Mouse (Mus musculus) A20 (cell line): ENCODE data around the gene Oas1c.
"Not testable (repeated sequence)": the region's sequence is repeated elsewhere in the genome, so short reads cannot be mapped to it uniquely, and the experiment has no call there.

Source experiments
- DNase-seq: peaks from one replicate; pipeline ENCODE4 v3.0.0-alpha.2; 2011; ENCODE audit warnings: low read depth, low spot score

The Oas1c gene

DNA sequence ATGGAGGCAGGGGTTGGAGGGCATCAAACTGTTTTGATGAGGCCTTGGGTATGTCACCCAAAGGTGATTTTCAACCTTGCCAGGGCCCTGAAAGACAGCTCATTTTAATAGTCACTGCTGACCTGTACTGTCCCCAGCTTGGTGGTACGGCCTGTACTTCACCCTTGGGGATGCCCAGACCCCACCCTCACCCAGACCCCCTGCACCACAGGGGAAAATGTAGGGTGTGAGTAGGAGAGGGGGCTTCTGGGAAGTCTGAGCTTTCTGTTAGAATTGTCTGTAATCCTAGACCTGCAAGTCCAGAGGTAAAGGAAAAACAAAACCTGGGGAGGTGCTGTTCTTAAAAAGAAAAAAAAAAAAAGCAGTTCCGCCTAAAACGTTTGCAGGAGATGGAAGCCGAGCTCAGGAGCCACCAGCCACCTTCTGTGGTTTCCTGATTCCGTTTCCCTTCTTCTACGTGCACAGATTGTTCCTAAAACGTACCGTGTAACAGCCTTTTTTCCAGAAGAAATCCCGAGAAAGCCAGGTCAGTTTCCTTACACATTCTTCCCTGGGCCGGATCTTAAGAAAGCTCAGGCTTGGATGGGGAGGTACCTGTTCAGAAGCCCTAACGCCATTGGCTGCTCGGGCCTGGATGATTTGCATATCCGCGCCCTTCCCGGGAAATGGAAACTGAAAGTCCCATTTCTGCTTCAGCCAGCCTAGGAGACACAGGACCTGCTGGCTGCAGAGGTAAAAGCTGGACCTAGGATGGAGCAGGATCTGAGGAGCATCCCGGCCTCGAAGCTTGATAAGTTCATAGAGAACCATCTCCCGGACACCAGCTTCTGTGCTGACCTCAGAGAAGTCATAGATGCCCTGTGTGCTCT is at the start of gene Oas1c:
Oas1c (minus strand) TSS at position 564 of the 869 bp plus-strand sequence.
- peak; percentile 89 for DNase-seq

DNA sequence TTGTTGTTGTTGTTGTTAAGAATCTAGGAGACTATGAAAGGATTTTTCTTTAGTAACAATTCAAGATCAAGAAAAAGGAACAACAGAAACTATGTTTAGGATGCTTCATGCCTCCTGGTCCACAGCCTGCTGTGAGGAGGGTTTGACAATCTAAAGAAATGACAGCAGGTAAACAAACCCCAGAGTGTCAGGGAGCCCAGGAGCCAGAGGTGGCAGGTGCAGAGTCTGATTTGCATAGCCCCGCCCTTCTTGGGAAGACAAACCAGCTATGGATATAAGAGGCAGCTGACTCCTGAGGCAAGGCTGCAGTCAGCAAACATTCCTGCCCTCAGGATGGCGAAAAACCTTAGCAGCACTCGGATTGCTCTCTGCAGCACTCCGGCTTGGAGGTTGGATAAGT is 48.8 kb upstream of the Oas1c start, which contains the start of gene Oas1h:
Oas1h (plus strand) TSS at position 301 of the 400 bp plus-strand sequence.
- no peak for DNase-seq

GRCm38 (mm10) chr5:120859241-120859640 is 46.9 kb upstream of the Oas1c start:
- DNase-seq = no peak

DNA sequence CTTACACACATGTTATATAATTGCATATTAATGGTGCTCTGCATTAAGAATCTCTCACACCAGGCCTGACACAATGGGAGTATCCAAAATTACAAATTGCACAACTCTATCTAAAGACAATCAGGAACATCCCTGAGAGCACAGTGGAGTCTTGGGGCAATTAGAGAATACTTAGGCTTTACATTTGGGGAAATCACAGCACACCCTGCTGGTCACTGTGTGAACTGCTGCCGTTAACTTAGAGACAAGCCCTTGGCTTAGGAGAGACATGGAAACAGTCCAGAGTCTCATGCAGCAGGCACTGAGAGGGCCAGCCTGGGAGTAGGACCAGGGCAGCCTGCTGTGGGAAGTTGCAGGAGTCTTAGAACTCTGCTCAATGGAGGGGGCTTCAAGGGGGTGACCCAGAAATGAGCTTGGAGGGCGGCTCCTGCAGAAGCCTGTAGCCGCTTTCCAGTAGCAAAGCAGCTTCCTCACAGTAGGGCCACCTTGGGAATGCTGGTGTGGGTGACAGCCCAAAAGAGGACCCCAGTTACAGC is 37.4 kb upstream of the Oas1c start:
- DNase-seq = peak; percentile 51

DNA sequence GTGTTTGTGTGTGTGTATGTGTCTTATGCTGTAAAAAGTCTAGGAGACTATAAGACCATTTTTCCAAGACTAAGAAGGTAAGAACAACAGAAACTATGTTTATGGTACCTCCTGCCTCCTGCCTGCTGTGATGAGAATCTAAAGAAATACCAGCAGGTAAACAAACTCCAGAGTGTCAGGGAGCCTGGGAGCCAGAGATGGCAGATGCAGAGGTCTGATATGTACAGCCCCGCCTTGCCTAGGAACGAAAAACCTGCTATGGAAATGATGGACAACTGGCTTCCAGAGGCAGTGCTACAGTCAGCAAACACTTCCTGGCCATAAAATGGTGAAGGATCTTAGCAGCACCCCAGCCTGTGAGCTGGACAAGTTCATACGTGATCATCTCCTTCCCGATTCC is 34.8 kb upstream of the Oas1c start, which contains the start of gene Oas1f:
Oas1f (plus strand) TSS at position 301 of the 400 bp plus-strand sequence.
- DNase-seq = no peak

DNA sequence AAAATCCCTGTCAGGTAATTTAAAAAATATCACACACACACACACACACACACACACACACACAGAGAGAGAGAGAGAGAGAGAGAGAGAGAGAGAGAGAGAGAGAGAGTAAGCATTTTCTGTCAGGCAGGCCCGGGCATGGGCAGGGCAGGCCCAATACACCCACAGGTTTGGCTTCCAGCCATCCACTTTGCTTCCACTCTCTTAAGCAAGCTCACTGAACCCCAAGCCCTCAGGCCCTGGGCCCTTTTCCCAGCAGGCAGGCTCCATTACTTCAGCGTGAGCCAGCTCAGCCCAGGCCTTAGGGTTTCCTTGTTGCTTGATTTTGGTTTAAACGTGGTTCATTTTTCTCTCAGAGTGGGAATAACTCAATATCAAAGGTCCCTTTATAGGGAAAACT is 32.4 kb upstream of the Oas1c start:
- no peak for DNase-seq

DNA sequence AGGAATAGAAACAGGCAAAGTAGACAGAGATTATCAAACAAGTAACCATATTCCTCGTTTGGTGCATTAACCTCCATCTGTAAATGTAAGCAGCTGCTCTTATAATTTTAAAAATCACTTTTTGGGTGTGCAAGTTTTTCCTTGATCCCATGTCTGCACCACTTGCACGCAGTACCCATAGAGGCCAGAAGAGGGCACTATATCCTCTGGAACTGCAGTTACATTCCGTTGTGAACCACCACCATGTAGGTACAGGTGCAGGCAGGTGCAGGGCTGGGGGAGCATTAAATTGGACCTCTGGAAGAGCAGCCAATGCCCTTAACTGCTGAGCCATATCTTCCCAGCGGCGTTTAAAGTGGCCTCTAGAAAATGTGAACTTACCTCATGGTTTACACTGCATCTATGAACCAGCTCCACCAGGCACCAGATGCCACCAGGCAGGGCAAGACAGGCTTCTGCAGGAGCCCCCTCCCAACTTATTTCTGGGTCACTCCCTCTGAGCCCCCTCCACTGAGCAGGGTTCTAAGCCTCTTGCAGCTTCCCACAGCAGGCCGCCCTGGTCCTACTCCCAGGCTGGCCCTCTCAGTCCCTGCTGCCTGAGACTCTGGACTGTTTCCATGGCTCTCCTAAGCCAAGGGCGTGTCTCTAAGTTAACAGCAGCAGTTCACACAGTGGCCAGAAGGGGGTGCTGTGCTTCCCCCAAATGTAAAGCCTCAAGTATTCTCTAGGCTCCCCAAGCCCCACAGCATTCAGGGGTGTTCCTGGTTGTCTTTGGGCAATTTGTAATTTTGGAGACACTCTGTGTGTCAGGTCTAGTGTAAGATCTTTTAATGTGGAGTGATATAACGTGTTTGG is 24.6 kb upstream of the Oas1c start:
- peak; percentile 69 for DNase-seq

DNA sequence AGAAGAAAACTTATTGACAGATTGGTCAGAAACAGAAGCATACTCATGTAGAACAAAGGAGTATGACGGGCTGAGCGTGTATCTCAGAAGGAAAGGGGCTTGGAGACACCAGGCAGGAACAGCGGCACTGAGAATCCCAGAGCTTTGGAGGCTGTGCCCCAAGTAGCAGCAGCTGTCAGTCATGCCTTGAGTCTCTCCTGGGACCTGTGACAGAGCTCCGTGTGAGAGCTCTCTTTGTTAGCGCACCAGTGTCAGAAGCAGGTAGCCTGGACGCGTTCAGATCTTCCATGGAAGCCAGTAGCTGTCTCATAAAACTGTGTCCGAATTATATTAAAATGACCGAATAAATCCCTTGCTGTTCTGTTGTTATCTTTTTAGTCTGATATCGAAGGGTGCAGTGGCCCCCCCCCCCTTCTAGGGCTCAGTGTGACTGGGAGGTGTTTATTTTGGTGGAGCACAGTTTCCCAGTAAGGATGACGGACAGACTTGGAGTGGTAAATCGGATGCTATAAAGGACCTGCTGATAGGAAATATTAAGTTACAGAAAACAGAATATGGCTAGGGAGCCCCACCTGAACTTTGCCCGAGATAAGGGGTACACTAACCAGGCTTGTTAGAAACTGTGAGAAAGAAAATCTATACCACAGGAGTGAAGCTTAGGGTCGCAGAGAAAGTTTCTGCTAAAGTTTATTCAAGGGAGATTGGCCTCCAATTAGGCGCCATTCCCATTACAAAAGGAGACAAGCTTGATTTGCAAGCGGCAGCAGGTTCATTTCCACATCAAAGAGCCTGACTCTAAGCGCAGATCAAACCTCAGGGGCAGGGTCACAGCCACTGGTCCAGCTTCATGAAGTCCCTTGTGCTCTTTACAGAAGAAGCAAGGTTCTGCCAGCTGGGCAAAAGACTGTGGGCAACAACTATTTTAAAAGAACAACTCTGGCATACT is 21.3 kb upstream of the Oas1c start:
- no peak for DNase-seq

- peak; percentile 45 for DNase-seq
Observed at GRCm38 (mm10) chr5:120831031-120831430, 18.7 kb upstream of the Oas1c start.

- no peak for DNase-seq
Observed at GRCm38 (mm10) chr5:120818999-120819398, 6.7 kb upstream of the Oas1c start.

- peak; percentile 67 for DNase-seq
Observed at GRCm38 (mm10) chr5:120815949-120816348, 3.6 kb upstream of the Oas1c start.

GRCm38 (mm10) chr5:120813023-120813422 is 709 bp upstream of the Oas1c start:
- peak; percentile 21 for DNase-seq

DNA sequence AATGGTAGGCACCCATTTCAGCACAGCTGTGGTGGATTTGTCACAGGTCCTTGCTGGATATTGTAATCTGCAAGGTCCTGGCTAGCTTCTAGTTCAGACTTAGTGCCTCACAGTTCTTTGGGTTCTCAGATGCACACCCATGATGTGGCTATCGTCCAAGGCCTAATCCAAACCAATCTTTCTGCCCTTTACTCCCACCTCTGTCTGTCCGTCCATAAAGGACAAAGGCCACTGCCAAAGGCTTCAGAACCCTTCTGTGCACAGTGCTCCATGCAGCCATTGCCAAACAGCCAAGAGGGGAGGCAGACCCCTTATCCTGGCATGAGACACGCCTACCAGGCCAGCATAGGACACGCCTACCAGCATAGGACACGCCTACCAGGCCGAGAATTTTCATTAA is 3.1 kb downstream of the Oas1c start:
- no peak for DNase-seq

DNA sequence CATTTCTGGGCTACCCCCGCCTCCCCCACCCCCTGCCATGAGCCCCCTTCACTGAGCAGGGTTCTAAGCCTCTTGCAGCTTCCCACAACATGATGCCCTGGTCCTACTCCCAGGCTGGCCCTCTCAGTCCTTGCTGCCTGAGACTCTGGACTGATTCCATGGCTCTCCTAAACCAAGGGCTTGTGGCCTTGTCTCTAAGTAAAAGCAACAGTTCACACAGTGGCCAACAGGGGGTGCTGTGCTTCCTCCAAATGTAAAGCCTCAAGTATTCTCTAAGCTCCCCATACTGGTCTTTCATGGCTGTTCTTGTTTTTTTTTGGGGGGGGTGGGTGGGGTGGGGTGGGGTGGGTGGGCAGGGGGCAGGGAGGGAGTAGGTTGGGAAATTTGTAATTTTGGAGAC is 5.9 kb downstream of the Oas1c start:
- DNase-seq = peak; percentile 70

- no peak for DNase-seq
Observed at GRCm38 (mm10) chr5:120803596-120803995, 8.7 kb downstream of the Oas1c start.

DNA sequence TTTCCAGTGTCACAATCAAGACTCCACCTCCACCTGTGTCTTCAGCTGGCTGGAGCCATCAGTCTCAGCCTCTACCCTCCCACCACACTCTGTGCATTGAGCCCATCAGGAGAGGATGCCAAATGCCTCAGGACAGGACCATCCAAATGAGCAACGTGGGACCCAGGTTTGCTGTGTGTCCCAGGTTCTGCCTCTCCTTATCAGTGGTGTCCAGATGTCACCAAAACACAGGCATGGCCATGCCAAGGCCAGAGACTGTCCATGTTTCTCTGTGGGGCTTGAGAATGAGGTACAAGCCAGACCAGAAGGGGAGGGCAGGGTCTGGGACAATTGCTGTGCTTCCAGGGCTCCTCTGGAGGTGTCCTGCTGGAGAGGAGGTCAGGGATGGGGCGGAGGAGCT is 13.4 kb downstream of the Oas1c start:
- DNase-seq = not testable (repeated sequence)

GRCm38 (mm10) chr5:120798147-120798546 is 14.2 kb downstream of the Oas1c start:
- not testable (repeated sequence) for DNase-seq

GRCm38 (mm10) chr5:120795480-120796034 is 16.8 kb downstream of the Oas1c start, which contains the start of gene Oas1e:
TSS of gene Oas1e (minus strand) at chr5:120795530.
- not testable (repeated sequence) for DNase-seq

DNA sequence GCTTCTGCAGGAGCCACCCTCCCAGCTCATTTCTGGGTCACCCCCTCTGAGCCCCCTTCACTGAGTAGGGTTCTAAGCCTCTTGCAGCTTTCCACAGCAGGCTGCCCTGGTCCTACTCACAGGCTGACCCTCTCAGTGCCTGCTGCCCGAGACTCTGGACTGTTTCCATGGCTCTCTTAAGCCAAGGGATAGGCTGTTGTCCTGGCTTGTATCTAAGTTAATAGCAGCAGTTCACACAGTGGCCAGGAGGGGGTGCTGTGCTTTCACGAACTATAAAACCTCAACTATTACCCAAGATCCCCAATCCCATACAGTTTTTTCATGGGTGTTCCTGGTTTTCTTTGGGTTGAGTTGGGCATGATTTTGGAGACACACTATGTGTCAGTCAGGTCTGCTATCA is 19.3 kb downstream of the Oas1c start:
- DNase-seq = peak; percentile 53

GRCm38 (mm10) chr5:120787042-120787441 is 25.3 kb downstream of the Oas1c start:
- DNase-seq = no peak
